Mouse (Mus musculus) thymus, postnatal 0 days (tissue): ENCODE measurements around the gene Nr1h4. TPM values are rescaled to one million over a fixed set of nuclear protein-coding genes. Genes with fewer than 3 reads are reported as not detected.

ENCODE experiments used
- DNase-seq: peaks from one replicate; pipeline ENCODE4 v3.0.0-alpha.2; 2015; ENCODE audit warnings: low spot score
- polyA plus RNA-seq: library from polyadenylated mRNA; unstranded; fragments of >200 nt; fragmentation: Nextera tagmentation; extraction: Ambion mirVana; gene quantifications from 2 replicates; pipeline ENCODE4 v1.2.1, GENCODE M21; 2015

Gene Nr1h4
- polyA plus RNA-seq, 1 experiment from 2014 or later, result 0.20 TPM

DNA sequence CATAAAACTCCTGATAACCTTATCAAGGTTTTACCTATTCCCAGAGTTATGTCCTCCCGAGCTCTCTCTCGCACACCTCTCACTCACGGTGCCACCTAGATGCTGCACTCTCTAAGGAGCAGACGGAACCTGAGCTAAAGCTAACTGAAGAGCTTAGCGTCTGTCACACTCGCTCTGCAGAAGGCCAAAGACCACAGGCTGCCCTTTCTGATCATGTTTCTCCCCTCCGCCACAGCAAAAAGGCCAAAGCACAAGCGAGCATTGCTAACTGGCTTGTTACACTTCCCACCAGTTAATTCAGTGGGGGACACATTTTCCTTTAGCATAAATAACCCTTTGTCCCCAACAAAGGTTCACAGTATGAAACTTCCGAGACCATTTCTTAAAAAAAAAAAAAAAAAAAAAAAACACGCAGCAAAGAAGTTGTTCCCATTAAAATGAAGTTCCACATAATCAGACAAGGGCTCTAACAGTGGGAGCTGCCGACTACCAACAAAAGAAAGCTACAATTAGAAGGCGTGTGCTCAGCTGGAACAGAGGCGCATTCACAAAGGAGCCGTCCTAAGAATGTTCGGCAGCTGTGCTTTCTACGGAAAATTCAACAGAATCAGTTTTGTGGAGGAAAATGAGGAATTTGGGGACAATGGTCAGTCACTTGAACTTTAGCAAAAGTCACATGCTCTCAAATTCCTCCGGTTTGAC, 98.7 kb downstream of the Nr1h4 start:
- DNase-seq, result no peak

DNA sequence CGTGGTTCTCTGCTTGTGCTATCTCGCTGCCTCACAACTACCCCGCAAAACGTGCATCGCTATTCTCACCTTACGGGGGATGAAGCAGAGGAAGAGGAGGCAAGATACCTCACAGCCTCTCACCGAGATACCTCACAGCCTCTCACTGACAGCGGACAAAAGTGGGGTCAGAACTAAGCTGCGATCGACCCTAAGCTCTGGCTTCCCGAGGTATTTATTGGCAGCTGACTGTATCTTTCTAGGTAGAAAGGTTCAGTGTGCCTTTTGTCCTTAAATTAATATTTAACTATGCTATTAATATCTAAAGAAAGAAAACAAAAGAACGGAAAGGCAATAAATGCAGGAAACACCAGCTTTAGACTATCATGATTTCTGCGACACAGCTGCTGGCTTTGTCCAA, 100.6 kb downstream of the Nr1h4 start:
- DNase-seq, result no peak

DNA sequence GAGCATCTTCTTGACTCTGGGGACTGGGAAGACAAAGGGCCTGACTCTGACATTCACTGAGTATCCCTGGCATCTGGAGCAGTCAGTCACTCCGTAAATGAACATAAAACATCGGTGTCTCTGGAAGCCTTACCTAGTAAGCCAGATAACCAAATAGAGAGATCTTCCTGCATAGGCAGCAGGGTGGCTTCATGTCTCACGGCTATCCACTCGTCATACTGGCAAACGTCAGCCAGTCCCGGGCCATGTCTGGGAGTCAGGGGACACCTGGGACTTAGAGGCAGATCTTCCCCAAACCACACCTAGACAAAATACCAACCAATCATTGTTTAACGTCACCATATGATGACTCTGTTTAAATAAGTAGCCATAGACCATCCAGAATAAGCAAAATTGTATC, 102.6 kb downstream of the Nr1h4 start:
- DNase-seq, result no peak

DNA sequence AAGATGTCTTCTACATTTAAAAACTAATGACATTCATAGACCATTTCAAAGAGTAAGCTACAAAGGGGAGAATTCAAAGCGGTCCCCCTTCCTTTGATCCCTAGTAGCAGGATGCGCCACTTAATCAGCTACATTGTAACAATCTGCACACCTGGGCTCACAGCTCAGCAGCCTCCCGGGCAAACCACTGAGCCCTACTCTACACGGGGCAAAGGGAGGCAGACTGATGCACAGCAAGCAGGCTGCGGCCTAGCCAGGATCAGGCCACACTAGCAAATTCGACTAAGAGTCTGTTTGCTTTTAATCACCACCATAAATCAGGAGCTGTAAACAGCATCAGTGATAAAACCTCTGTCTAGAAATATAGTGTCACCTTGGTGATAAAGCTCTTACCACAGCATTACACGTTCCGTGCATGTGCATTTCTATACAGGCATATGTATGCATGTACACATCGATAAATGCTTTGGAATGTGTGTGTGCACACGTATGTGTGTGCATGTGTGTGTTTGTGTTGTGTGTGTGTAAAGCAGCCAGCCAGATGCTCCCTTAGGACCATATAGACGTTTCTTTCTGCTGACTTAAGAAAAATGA, 108.5 kb downstream of the Nr1h4 start:
- peak; percentile 47 for DNase-seq

GRCm38 (mm10) chr10:89424217-89424616, 109.2 kb downstream of the Nr1h4 start:
- no peak for DNase-seq

DNA sequence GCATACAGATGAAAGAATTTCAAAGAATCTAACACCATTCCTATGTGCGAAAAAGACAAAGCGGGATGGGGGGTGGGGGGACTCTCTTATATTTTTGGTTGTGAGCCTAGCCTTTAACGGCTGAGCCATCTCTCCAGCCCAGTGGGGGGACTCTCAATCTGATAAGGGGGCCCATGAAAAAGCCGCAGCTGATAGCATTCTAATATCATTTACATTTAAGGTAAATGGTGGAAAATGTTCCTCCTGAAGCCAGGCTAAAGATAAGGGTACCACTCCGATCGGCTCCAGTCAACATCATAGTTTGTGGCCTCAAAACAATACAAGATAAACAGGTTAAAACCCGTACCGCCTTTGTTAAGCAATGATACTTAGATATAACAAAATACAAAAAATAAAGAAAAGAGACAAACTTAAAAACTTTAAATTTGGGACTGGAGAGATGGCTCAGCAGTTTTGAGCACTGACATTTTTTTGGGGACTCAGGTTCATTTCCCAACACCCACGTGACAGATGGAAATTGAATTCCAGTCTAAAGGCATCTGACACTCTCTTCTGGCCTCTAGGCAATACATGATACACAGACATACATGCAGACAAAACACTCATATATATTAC, 110.1 kb downstream of the Nr1h4 start:
- no peak for DNase-seq

GRCm38 (mm10) chr10:89422504-89423158, 110.8 kb downstream of the Nr1h4 start:
- no peak for DNase-seq

DNA sequence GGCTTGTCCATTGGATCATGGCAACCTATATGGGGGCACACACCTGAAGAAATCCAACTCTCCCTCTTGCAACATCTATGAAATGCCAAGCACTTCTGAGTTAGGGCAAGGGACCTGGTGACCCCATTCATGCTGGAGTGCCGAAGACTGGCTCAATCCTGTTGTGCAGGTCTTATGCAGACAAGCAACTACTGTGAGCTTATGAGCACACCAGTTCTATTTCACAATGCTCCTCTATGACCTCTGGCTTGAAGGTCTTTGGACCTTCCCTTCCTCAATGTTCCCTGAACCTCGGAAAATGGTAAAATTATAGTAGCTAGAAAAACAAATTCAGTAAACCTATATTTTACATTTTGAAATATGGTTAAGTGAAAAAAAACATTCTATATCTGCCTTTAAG, 115.4 kb downstream of the Nr1h4 start:
- DNase-seq, result no peak

DNA sequence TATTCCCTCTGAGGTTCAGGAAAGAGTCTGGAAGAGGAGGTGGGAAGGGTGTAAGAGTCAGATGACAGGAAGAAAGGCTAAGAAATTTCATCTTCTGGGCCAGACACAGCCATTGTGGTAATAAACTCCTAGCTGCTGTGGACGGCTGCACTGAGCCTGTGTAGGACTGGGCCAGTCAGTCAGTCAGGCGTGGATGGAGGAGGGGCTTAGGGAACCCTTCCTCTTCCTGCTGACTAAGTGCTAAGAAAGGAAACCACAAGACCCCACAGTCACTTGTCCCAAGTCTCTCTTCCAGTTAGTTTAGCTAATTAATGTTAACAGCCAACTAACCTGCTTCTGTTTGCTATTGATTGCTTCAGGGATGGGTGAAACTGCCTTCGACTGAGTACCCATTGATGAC, 117.9 kb downstream of the Nr1h4 start:
- no peak for DNase-seq

GRCm38 (mm10) chr10:89407551-89407950, 125.8 kb downstream of the Nr1h4 start:
- DNase-seq, result peak; percentile 13

DNA sequence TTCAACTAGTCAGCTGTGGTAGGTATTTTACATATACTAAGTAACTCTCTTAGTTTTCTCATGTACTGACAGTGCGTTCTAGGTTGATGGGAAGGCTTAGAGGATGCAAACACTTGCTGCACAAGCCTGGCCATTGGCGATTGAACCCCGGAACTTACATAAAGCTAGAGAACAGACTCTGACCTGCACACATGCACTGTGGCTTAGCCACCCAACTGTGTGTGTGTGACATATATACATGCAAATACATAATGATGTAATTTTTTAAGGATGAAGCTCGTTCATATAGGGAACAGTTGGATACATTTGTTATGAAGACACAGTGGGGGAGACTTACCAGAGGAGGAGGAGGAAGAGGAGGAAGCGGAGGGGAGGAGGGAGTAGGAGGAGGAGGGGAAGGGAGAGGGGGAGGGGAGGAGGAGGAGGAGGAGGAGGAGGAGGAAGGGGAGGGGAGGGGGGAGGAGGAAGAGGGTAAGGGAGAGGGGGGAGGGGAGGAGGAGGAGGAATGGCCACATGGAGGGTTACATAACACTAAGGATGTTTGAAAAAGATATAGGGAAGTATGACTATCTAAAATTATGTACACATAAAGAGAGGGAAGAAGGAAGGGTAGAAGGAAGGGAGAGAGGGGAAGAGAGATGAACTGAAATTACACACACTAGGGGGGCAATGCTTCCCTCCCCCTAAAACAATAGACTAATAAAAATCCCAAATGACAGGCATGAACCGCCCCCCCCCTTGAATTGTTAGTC, 126.5 kb downstream of the Nr1h4 start:
- no peak for DNase-seq

GRCm38 (mm10) chr10:89404936-89405335, 128.4 kb downstream of the Nr1h4 start:
- DNase-seq, result no peak

Other genes with a start within 250 kb of the Nr1h4 start
- 0.03 and 0.14 TPM in 2 replicates for gene Ano4, start 188.8 kb downstream of the Nr1h4 start, polyA plus RNA-seq
- 7.9 and 10.4 TPM in 2 replicates for gene Gas2l3, start 89.6 kb downstream of the Nr1h4 start, polyA plus RNA-seq
- gene Slc17a8, start 87.7 kb upstream of the Nr1h4 start, polyA plus RNA-seq, result 0.10 and 0.14 TPM in 2 replicates
- gene Scyl2, start 152.7 kb upstream of the Nr1h4 start, polyA plus RNA-seq, result 6.9 and 9.9 TPM in 2 replicates
- 58.7 and 63.8 TPM in 2 replicates for gene Actr6, start 198.7 kb upstream of the Nr1h4 start, polyA plus RNA-seq
- gene Uhrf1bp1l, start 211.4 kb upstream of the Nr1h4 start, polyA plus RNA-seq, result 21.8 and 27.1 TPM in 2 replicates